Mouse (Mus musculus) megakaryocyte, adult 5-6 weeks (primary cell): ENCODE data around the gene Wdr24. TPM values are rescaled to one million over a fixed set of nuclear protein-coding genes. Genes with fewer than 3 reads are reported as not detected.
"Not testable (repeated sequence)": the region's sequence is repeated elsewhere in the genome, so short reads cannot be mapped to it uniquely, and the experiment has no call there.

Experiments
- ATAC-seq: 2 replicates; pipeline ENCODE4 v1.8.0; 2016; ENCODE audit warnings: mild to moderate bottlenecking, inconsistent platforms; ENCODE audit not compliant: poor library complexity, severe bottlenecking
- total RNA-seq, 2 experiments: library from RNA; stranded (forward) in 1 of 2; stranded (reverse) in 1 of 2; fragments of 153-499, 151-499 nt in 1 of 2; fragments of 221-1000, 200-1000 nt in 1 of 2; gene quantifications; 2 replicates each; pipeline versions ENCODE4 v1.2.3 to v1.2.4; 2015 to 2017

Gene Wdr24
- total RNA-seq, 2 experiments from 2014 or later: 6.9 to 12.3 TPM

DNA sequence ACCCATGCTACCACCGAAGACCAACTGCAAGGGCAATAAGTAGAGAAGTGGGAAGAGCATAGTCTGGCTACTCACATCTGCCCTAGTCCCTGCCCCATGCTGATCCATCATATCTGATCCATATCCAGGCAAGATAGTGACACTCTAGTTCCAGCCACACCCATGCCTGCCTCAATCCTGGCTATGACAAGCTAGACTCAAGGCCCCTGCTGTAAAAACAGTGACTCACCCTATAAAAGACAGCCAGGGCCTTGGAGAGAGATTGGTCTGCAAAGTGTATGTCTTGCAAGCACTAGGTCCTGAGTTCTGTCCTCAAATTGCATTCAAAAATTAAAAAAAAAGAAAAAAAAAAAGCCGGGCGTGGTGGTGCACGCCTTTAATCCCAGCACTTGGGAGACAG, 16.9 kb upstream of the Wdr24 start:
- ATAC-seq: no peak

DNA sequence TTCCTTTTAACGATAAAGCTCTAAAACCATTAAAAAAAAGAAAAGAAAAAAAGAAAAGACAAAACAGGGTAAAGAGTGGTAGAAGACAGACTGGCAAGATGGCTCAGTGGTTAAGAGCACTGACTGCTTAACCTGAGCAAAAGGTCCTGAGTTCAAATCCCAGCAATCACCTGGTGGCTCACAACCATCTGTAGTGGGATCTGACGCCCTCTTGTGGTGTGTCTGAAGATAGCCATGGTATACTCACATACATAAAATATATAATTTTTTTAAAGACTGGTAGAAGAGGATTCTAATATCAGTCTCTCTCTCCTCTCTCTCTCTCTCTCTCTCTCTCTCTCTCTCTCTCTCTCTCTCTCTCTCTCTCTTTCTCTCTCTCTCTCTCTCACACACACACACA, 16.0 kb upstream of the Wdr24 start:
- ATAC-seq: not testable (repeated sequence)

DNA sequence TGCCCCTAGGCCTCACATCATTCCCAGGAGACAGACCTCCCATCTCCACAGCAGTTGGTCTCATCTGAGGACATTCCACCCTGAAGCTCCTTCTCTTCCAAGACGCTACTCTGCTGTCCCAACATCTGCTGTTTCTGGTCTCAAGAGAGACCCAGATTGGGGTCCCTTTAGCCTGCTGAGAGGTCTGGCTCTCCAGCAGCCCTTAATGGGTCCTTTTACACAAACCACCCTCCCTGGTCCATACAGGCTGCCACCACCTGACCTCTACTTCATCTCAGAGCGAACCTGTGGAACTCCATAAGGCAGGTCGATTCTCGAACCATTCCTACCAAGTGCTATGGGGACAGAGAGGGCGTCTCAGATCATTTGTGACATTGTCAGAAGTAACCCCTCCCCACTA, 15.4 kb upstream of the Wdr24 start:
- no peak for ATAC-seq

DNA sequence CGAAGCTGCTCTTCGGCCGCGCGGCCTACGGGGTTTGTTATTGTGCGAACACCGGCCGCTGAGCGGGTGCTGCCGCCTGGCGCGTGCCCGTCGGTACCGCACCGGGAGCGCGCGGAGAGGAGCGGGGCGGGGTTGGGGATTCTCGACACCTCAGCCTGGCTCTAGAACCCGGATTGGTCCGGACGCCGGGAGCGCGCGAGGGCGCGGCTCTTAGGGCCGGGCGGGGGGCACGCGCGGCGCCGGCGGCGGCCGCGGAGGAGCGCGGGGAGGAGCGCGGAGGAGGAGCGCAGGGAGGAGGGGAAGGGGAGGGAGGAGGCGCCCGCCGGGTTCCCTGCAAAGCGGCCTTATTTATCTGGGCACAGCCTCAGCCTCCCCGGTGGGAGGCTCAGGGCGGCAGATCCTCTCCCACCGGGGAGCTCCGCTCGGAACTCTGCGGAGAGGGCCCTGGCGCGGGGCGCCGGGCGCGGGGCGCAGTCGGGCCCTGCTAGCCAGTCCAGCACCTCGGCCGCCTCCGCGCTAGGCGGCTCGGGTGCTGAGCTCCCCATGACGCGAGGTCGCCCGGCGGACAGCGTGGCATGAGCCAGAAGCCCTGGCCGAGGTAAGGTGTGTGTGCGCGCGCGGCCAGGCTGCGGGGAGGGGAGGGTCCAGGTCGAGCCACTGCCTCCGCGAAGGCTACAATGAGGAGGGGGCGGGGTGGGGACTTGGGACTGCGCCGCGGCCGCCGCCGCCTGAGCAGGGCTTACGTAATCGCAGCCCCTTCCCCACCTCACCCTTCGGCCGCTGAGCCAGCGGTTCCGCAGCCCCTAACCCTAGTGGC, 14.4 kb upstream of the Wdr24 start, which contains the start of gene Fbxl16:
Gene Fbxl16, plus strand, starts transcription at position 297 of the 817 bp plus-strand sequence.
- ATAC-seq: no peak

DNA sequence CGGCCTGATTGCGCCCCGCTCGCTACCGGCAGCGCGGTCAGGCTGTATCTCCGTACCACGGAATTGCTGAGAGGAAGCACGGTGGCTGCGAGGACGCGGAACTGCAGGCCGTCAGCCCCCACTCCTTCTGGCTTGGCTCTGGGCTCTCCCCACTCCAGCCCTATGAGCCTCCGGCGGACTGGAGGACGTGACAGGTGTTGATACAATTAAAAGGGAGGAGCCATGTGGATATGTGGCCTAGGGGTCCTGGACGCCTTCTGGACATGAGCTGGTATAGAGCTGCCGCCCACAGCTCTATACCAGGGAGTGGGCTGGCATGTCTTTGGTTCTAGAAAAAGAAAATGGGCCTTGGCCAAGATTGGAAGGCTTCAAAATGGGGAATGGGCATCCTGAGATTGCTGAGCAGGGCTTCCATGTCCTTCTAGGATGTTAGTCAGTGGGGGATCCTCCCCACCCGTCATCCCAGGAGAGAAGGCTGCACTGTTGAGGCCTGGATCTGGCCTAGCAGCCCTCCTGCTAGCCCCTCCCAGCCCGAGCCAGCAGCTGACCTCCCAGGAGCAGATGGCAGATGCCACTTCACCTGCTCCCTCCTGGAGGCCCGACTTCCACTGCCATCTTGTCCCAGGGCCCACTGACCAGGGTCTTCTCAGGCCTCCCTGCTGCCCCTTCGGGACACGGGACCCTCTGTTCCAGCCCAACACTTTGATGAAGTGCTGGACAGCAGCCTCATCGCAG, 13.7 kb upstream of the Wdr24 start:
- ATAC-seq: no peak

DNA sequence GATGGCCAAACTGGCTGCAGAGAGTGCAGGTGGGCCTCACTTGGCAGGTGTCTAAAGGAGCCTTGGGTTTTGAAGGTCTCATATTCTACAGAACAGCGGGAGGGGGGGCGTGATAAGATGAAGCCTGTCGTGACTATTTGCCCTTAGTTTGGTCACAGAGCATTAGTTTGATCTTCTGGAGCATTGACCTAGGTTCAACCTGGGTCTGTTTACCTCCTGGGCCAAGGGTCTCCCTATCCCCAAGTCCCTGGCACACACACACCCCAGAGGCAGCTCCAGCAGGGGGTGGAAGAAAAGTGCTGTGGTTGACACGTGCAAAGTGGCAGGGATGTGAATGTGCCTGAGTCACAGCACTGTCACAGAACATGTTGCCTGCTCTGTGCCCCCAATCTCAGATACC, 12.5 kb upstream of the Wdr24 start:
- ATAC-seq: no peak

DNA sequence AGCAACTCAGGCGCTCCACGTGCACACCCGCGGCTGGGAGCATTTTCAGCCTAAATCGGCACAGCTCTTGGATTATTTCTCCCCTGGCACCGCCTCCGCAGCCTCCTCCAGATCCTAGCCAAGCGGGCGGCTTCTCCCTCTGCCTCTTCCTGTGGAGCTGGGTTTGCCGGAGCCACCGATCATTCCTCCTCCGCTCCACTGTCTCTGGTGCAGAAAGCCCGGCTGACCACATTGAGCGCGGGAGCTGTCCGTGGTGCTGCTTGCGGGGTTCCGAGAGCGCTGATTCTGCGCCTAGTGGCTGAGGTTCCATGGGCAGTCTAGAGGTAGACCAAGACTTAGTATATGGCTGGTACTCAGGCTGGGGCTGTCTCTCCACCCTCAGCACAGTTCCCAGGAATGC, 10.0 kb upstream of the Wdr24 start:
- ATAC-seq: peak; percentile 68

DNA sequence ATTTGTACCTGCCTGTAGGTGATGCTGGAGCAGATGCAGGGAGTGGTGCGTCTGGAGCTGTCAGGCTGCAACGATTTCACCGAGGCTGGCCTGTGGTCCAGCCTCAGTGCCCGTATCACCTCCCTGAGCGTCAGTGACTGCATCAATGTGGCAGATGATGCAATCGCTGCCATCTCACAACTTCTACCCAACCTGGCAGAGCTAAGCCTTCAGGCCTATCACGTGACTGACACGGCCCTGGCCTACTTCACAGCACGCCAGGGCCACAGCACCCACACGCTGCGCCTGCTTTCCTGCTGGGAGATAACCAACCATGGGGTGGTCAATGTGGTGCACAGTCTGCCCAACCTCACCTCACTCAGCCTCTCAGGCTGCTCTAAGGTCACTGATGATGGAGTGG, 5.8 kb upstream of the Wdr24 start:
- no peak for ATAC-seq

DNA sequence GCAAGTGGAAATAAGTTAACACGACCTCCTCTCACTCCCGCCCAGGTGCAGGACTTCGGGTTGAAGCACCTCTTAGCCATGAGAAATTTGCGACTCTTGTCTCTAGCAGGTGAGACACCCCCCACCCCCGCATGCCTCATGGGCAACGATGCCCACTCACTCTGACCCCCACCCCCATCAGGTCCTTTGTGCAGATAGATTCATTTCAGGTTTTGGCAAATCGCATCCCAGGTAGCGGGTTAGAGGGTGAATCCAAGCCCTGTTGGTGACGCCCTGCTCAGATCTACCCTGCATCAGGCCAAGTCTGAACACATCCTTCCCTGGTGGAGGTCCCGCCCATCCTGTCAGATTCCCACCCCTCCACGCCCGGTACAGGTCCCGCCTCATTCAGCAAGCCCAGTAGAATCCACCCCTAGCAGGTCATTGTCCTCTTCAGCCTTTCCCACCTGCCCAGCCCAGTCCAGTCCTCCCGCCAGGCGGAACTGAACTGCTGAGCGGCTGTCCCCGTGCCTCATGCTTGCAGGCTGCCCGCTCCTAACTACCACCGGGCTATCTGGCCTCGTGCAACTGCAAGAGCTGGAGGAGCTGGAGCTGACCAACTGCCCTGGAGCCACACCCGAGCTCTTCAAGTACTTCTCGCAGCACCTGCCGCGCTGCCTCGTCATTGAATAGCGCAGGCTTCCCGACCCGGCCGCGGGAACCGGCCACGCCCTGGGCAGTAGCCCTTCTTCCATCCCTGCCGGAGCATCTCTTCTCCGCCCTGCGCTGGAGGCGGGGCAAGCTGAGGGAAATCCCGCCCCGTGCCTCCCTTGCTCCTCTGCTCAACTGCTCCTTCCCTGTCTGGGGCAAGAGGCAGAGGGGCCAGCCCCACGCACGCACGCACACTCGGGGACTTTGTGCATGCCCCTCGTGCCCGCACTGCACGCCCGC, 4.3 kb upstream of the Wdr24 start:
- peak; percentile 34; the same call in 1 of the 2 replicates for ATAC-seq

DNA sequence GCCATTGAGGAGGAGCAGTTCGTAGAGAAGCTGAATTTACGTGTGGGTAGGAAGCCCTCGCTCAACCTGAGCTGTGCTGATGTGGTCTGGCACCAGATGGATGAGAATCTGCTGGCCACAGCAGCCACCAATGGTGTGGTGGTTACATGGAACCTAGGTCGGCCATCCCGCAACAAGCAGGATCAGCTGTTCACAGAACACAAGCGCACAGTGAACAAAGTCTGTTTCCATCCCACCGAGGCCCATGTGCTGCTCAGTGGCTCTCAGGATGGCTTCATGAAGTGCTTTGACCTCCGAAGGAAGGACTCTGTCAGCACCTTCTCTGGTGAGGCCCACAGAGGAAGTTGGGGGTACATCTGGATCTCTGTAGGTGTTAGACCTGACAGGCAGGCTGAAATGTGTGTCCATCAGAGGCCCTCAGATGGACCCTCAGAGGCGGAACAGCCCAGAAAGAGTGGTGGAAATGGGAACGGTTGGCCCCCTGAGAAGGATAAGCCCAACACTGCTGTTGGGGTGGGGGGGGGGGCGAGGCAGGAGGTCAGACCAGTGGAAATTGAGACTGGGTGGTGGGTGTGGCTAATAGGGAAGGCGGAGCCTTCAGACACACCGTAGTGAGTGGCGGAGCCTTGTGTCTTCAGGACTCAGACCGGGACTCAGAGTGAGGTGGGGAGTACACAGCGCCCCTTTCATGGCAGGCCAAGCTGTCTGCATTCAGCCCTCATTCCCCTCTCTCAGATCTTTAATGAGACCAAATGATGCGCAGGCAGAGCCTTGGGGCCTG, 1.1 kb downstream of the Wdr24 start:
- no peak for ATAC-seq

DNA sequence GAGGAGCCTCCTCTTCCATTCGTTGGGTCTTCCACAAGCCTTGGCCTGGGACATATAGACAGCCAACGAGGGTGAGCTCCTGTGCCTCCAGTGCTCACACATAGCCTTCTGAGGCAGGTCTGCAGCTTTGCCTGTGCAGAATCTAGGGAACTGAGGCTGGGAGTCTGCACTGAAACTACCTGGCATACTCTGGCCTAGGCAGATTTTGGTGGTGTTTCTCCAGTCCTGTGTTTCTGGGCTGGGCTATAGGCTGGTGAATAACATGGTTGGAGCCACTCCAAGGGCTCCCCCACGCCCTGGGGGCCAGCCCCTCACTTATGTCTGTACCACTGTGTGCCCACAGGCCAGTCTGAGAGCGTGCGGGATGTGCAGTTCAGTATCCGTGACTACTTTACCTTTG, 1.9 kb downstream of the Wdr24 start:
- ATAC-seq: no peak

DNA sequence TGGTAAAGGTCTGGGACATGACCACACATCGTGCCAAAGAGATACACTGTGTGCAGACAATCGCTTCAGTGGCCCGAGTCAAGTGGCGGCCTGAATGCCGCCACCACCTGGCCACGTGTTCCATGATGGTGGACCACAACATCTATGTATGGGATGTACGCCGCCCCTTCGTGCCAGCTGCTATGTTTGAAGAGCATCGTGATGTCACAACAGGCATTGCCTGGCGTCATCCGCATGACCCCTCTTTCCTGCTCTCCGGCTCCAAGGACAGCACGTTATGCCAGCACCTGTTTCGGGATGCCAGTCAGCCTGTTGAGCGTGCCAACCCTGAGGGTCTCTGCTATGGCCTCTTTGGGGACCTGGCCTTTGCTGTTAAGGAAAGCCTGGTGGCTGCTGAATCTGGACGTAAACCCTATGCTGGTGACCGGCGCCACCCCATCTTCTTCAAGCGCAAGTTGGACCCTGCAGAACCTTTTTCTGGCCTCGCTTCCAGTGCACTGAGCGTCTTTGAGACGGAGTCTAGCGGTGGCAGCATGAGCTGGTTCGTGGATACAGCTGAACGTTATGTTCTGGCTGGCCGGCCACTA, 2.6 kb downstream of the Wdr24 start:
- ATAC-seq: no peak

DNA sequence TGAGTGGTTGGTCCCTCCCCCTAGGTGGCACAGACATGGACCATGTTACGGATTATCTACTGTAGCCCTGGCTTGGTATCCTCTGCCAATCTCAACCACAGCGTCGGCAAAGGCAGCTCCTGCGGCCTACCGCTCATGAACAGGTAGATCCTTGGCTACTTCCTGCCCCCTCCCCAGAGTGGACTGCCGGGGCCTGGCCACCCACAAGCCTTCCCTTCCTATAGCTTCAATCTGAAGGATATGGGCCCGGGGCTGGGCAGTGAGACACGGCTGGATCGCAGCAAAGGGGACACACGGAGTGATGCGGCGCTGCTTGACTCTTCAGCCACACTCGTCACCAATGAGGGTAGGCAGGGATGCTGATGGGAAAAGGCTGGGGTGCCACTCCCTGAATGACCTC, 3.6 kb downstream of the Wdr24 start:
- ATAC-seq: no peak

DNA sequence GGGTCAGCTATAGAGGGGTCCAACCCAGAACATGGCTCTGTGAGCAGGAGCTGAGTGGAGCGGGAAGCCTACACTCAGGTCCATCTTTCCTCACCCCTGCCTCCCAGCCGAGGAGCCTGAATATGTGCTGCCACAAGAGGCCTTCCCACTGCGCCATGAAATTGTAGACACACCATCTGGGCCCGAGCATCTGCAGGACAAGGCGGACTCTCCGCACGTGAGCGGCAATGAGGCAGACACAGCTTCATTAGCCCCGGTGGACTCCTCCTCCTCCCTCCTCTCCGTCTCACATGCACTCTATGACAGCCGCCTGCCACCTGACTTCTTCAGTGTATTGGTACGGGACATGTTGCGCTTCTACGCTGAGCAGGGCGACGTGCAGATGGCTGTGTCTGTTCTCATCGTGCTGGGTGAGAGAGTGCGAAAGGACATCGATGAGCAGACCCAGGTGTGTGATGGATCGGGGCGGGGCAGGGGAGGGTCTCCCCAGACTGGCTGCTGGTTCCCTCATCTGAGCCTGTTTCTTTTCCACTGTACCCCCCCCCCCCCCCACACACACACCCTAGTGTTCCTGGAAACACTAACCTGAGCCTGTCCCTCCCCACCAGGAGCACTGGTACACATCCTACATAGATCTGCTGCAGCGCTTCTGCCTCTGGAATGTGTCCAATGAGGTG, 4.3 kb downstream of the Wdr24 start:
- ATAC-seq: no peak

DNA sequence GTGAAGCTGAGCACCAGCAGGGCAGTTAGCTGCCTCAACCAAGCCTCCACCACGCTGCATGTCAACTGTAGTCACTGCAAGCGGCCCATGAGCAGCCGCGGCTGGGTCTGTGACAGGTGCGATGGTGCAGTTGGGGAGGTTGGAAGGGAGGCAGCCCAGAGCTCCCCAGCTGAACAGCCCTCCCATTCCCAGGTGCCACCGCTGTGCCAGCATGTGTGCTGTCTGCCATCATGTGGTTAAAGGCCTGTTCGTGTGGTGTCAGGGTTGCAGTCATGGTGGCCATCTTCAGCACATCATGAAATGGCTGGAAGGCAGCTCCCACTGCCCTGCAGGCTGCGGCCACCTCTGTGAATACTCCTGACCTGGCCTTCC, 4.8 kb downstream of the Wdr24 start:
- ATAC-seq: no peak

DNA sequence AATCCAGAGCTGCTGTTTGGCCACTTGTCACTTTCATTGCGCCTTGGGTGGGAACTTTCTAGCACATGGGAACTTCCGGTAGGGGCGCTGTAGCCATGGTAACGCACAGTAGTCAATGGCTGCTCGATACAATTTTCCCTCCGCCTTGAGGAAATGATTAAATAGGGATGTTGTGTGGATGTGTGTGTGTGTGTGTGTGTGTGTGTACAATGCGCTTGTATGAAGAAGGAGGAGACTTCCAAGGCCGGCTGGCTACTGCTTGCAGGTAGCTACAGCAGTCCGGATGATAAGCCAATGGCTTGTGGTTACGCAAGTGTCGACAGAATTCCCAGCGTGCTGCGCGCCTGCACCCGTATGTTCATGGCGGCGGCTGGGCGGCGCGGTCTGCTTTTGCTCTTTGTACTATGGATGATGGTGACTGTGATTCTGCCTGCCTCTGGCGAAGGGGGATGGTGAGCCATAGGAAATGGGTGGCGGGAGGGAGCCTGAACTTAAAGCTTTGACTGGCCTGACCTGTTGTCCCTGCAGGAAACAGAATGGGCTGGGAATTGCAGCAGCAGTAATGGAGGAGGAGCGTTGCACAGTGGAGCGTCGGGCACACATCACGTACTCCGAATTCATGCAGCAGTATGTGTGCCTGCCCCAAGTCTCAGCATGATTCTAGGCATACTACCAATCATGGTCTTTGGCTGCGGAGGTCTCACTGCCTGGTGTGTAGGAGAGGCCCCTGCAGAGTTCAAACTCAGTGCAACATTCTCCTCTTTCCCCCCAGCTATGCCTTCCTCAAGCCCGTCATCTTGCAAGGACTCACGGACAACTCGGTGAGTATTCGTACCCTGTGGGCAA, 5.5 kb downstream of the Wdr24 start, which contains the start of gene Jmjd8:
Gene Jmjd8, plus strand, starts transcription at position 156 of the 846 bp plus-strand sequence.
- ATAC-seq: peak; percentile 34

DNA sequence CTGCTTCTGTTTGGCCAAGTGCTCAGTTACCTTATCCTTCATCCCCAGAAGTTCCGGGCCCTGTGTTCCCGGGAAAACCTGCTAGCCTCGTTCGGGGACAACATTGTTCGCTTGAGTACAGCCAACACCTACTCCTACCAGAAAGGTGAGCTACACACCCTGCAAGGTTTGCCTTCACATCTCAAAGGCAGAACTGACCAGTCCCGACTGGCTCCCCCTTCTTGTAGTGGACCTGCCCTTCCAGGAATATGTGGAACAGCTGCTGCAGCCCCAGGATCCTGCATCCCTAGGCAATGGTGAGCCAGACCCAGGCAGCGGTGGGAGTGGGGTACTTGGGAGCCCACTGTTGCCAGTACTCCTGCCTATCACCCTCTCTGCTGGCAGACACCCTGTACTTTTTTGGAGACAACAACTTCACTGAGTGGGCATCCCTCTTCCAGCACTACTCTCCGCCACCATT, 6.2 kb downstream of the Wdr24 start:
- ATAC-seq: no peak

DNA sequence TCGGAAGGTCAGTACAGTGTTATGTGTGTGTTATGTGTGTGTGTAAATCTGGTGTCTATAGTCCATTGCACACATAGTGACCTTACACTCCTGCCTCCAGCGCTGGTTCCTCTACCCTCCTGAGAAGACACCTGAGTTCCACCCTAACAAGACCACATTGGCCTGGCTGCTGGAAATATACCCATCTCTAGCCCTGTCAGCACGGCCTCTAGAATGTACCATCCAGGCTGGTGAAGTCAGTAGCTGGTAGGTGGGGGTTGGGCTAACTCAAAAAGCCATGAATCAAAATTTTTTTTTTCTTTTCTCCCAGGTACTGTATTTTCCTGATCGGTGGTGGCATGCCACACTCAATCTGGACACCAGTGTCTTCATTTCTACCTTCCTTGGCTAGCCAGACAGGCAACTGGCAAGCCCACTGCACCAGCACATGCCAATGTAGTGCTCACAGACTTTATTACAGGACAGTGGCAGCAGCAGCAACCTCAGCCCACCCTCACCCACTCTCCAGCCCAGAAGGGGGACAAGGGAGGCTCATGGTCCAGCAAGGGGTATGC, 6.8 kb downstream of the Wdr24 start:
- ATAC-seq: no peak
